Mouse (Mus musculus) forebrain, embryonic 15.5 days (tissue): ENCODE data around the gene Pxmp2. TPM values are rescaled to one million over a fixed set of nuclear protein-coding genes. Genes with fewer than 3 reads are reported as not detected.

ENCODE experiments used
- ATAC-seq: fragments of 200-750 bp; cut with Nextera tagmentation; replicated peaks from 2 replicates; pipeline ENCODE4 v1.8.0; 2017; ENCODE audit warnings: mild to moderate bottlenecking, moderate TSS enrichment, moderate library complexity
- H3K27ac ChIP-seq: fragments of 300-500 bp; sonication (generic); replicated peaks from 2 replicates; pipeline ENCODE4 v1.5.1; 2015; ENCODE audit warnings: mild to moderate bottlenecking, inconsistent platforms
- H3K27me3 ChIP-seq: fragments of 300-500 bp; sonication (generic); 2 replicates; pipeline ENCODE4 v1.6.1; 2015; ENCODE audit warnings: inconsistent platforms
- H3K36me3 ChIP-seq: fragments of 300-500 bp; sonication (generic); 2 replicates; pipeline ENCODE4 v1.6.1; 2015; ENCODE audit warnings: mild to moderate bottlenecking, inconsistent platforms
- H3K4me1 ChIP-seq: fragments of 300-500 bp; sonication (generic); 2 replicates; pipeline ENCODE4 v1.6.1; 2015; ENCODE audit warnings: inconsistent platforms
- H3K4me2 ChIP-seq: fragments of 300-500 bp; sonication (generic); replicated peaks from 2 replicates; pipeline ENCODE4 v1.6.1; 2015; ENCODE audit warnings: mild to moderate bottlenecking, inconsistent platforms
- H3K4me3 ChIP-seq: fragments of 300-500 bp; sonication (generic); 2 replicates; pipeline ENCODE4 v1.5.1; 2015; ENCODE audit warnings: mild to moderate bottlenecking, inconsistent platforms
- H3K9ac ChIP-seq: fragments of 300-500 bp; sonication (generic); replicated peaks from 2 replicates; pipeline ENCODE4 v1.6.1; 2015; ENCODE audit warnings: mild to moderate bottlenecking, inconsistent platforms
- H3K9me3 ChIP-seq: fragments of 300-500 bp; sonication (generic); 2 replicates; pipeline ENCODE4 v1.6.1; 2016; ENCODE audit warnings: inconsistent platforms
- WGBS: fragments of 180-500 bp; shearing (Covaris S2); methylation state at CpG from one replicate; pipeline ENCODE4 v1.1.7; 2015; ENCODE audit warnings: mixed read lengths; 5-methylcytosine and 5-hydroxymethylcytosine counted together
- polyA plus RNA-seq: library from polyadenylated mRNA; unstranded; fragments of >200 nt; fragmentation: Nextera tagmentation; extraction: Ambion mirVana; gene quantifications from 2 replicates; pipeline ENCODE4 v1.2.1, GENCODE M21; 2015

Gene Pxmp2
- polyA plus RNA-seq, 1 experiment from 2014 or later = 6.3 TPM

- H3K36me3 ChIP-seq = no peaks in the 10 kb centered on the region
- no peak overlapping the region for H3K4me2 ChIP-seq
- no peak overlapping the region for H3K4me3 ChIP-seq
- no peaks in the 10 kb centered on the region for H3K9me3 ChIP-seq
- H3K9ac ChIP-seq = no peak overlapping the region
- H3K27ac ChIP-seq = no peak overlapping the region
- no peaks in the 10 kb centered on the region for H3K27me3 ChIP-seq
- peak; percentile 46; the same call in 1 of the 2 replicates for ATAC-seq
- WGBS = 91% methylated on average over 1 of the region's 1 CpGs
- no peaks in the 10 kb centered on the region for H3K4me1 ChIP-seq
Measured at GRCm38 (mm10) chr5:110276910-110277309, 9.1 kb downstream of the Pxmp2 start.

DNA sequence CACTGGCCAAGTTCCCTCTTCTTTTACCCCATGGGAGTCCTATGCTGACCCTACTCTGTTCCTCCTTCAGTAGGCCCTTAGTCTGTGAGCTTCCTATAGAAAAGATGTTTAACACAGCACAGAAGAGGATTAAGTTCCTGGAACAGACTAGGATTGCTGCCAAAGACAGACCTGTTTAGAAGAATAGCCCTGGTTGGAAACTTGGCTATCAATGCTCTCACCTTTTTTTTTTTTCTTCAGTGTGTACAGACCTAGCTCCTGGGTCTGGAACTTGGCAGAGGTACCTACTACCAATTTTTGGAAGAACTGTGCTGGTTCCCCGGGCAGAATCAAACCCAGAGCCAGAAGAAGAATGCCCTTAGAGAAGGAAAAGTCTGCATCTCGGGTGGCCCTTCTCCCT is 9.6 kb downstream of the Pxmp2 start:
- ATAC-seq = no peak
- WGBS = 78% methylated on average over 2 of the region's 2 CpGs
- Histone ChIP-seq H3K27me3 (no peaks in the 10 kb centered on the region), H3K27ac (no peak overlapping the region), H3K9me3 (no peaks in the 10 kb centered on the region), H3K9ac (no peak overlapping the region), H3K4me3 (no peak overlapping the region), H3K4me1 (no peaks in the 10 kb centered on the region), H3K4me2 (no peak overlapping the region), H3K36me3 (no peaks in the 10 kb centered on the region)

- 71% methylated on average over 2 of the region's 2 CpGs for WGBS
- H3K4me2 ChIP-seq = no peak overlapping the region
- no peak overlapping the region for H3K4me3 ChIP-seq
- H3K27ac ChIP-seq = no peak overlapping the region
- no peaks in the 10 kb centered on the region for H3K36me3 ChIP-seq
- H3K9ac ChIP-seq = no peak overlapping the region
- H3K9me3 ChIP-seq = no peaks in the 10 kb centered on the region
- H3K4me1 ChIP-seq = no peaks in the 10 kb centered on the region
- no peak for ATAC-seq
- H3K27me3 ChIP-seq = no peaks in the 10 kb centered on the region
Measured at GRCm38 (mm10) chr5:110274846-110275245, 11.1 kb downstream of the Pxmp2 start.

- Histone ChIP-seq H3K4me3 (no peak overlapping the region), H3K4me1 (peaks cover 1% of the 10 kb centered on the region), H3K27ac (no peak overlapping the region), H3K4me2 (no peak overlapping the region), H3K9ac (no peak overlapping the region), H3K9me3 (no peaks in the 10 kb centered on the region), H3K27me3 (no peaks in the 10 kb centered on the region), H3K36me3 (no peaks in the 10 kb centered on the region)
- WGBS = 79% methylated on average over 4 of the region's 4 CpGs
- ATAC-seq = no peak
Measured at GRCm38 (mm10) chr5:110274147-110274546, 11.8 kb downstream of the Pxmp2 start.

DNA sequence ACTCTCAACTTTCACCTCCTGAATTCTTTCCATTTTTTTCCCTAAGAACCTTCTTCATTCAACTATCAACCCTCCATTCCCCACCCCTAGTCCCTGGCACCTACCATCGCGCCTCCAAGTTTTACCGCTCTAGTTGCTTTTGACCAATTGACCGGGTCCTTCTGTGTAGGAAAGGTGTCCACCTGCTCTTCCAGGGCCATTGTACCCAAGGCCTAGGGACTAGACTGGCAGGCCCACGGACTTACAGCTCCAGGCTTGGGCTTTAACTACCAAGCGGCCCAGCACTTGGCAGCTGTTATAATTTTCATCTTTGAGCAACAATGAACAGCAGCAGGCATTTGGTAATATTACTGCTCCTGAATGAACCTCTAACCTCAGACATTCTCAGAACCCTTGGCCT is 15.7 kb downstream of the Pxmp2 start:
- Histone ChIP-seq H3K4me2 (no peak overlapping the region), H3K4me1 (peaks cover 10% of the 10 kb centered on the region), H3K9ac (no peak overlapping the region), H3K9me3 (no peaks in the 10 kb centered on the region), H3K36me3 (peaks cover 17% of the 10 kb centered on the region), H3K27ac (no peak overlapping the region), H3K4me3 (no peak overlapping the region), H3K27me3 (no peaks in the 10 kb centered on the region)
- WGBS = 92% methylated on average over 6 of the region's 6 CpGs
- ATAC-seq = peak; percentile 27

GRCm38 (mm10) chr5:110269141-110270101 is 16.6 kb downstream of the Pxmp2 start, which contains the start of gene Pgam5:
Pgam5 (minus strand) TSS chr5:110269913.
- WGBS = 1% methylated on average over 66 of the region's 66 CpGs
- H3K36me3 ChIP-seq = peaks cover 25% of the 10 kb centered on the region
- H3K9me3 ChIP-seq = no peaks in the 10 kb centered on the region
- H3K27me3 ChIP-seq = no peaks in the 10 kb centered on the region
- H3K9ac ChIP-seq = peak within 1 kb of the TSS; percentile 94
- peak within 1 kb of the TSS; percentile 64 for H3K27ac ChIP-seq
- peak within 1 kb of the TSS; percentile 95 for H3K4me2 ChIP-seq
- peak within 1 kb of the TSS; percentile 99 for H3K4me3 ChIP-seq
- peak; percentile 88 for ATAC-seq
- H3K4me1 ChIP-seq = peaks cover 10% of the 10 kb centered on the region

DNA sequence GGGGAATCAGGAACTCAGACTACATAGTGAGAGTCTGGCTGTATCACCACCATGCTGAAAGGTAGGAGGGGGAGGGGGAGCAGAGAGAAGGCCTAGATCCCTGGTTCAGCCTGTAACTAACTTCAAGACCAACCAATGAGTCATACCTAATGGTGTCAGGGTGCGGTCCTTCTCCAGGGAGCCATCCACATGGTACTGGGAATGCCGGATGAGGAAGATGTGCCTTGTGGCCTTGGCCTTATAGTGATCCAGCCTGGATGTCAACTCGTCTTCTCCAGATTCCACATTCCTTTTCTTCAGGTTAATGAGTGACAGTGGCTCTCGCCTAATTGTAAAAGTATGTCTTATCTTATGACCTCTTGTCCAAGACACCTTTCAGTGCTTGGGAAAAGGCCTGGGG is 19.0 kb downstream of the Pxmp2 start:
- Histone ChIP-seq H3K4me3 (no peak overlapping the region), H3K27ac (no peak overlapping the region), H3K4me1 (peaks cover 10% of the 10 kb centered on the region), H3K27me3 (no peaks in the 10 kb centered on the region), H3K9me3 (no peaks in the 10 kb centered on the region), H3K36me3 (peaks cover 30% of the 10 kb centered on the region), H3K9ac (no peak overlapping the region), H3K4me2 (no peak overlapping the region)
- no peak for ATAC-seq
- 94% methylated on average over 4 of the region's 4 CpGs for WGBS

DNA sequence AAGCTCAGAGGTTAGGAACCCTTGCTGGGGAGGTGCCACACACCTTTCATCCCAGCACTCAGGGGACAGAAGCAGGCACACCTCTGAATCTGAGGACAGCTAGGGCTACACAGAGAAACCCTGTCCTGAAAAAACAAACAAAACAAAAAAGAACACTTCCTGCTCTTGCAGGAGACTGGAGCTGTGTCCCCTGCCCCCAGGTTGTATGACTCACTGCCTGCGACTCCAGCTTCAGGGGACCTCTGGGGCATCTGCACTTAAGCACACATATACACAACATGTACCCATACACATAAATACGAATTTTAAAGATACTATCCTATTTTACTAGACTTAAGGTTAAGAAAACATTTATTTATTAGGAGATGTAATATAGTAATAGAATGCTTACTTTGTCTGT is 41.9 kb downstream of the Pxmp2 start:
- Histone ChIP-seq H3K27ac (no peak overlapping the region), H3K27me3 (no peaks in the 10 kb centered on the region), H3K36me3 (peaks cover 87% of the 10 kb centered on the region), H3K9me3 (no peaks in the 10 kb centered on the region), H3K4me1 (no peaks in the 10 kb centered on the region), H3K4me2 (no peak overlapping the region), H3K4me3 (no peak overlapping the region), H3K9ac (no peak overlapping the region)
- no peak for ATAC-seq
- 88% methylated on average over 2 of the region's 2 CpGs for WGBS

GRCm38 (mm10) chr5:110232346-110232745 is 53.6 kb downstream of the Pxmp2 start:
- no peak overlapping the region for H3K27ac ChIP-seq
- WGBS = 89% methylated on average over 6 of the region's 6 CpGs
- no peak for ATAC-seq
- H3K9me3 ChIP-seq = no peaks in the 10 kb centered on the region
- H3K4me3 ChIP-seq = no peak overlapping the region
- peak overlapping the region; percentile 67; the same call in 1 of the 2 replicates for H3K4me2 ChIP-seq
- peaks cover 24% of the 10 kb centered on the region for H3K4me1 ChIP-seq
- H3K9ac ChIP-seq = no peak overlapping the region
- peaks cover 33% of the 10 kb centered on the region for H3K36me3 ChIP-seq
- H3K27me3 ChIP-seq = no peaks in the 10 kb centered on the region

DNA sequence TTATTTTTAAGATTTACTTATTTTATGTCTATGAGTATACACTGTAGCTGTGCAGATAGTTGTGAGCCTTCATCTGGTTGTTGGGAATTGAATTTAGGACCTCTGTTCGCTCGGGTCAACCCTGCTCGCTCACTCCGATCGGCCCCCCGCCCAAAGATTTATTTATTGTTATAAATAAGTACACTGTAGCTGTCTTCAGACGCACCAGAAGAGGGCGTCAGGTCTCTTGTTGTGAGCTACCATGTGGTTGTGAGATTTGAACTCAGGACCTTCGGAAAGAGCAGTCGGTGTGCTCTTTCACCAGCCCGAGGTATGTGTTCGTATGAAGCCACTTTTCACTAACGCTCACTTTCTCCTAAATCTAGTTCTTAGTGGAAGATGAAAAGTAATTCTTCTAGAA is 54.3 kb downstream of the Pxmp2 start:
- Histone ChIP-seq H3K4me1 (peaks cover 24% of the 10 kb centered on the region), H3K27me3 (no peaks in the 10 kb centered on the region), H3K36me3 (peaks cover 32% of the 10 kb centered on the region), H3K9me3 (no peaks in the 10 kb centered on the region), H3K4me2 (peak overlapping the region; percentile 67), H3K4me3 (peak overlapping the region; percentile 59), H3K9ac (peak overlapping the region; percentile 94), H3K27ac (no peak overlapping the region)
- WGBS = 46% methylated on average over 13 of the region's 13 CpGs
- no peak for ATAC-seq

- H3K9ac ChIP-seq = peak within 1 kb of the TSS; percentile 94
- no peaks in the 10 kb centered on the region for H3K9me3 ChIP-seq
- peaks cover 28% of the 10 kb centered on the region for H3K36me3 ChIP-seq
- H3K4me1 ChIP-seq = peaks cover 24% of the 10 kb centered on the region
- WGBS = under 1% methylated on average over 81 of the region's 81 CpGs
- peak within 1 kb of the TSS; percentile 67 for H3K4me2 ChIP-seq
- H3K27me3 ChIP-seq = no peaks in the 10 kb centered on the region
- H3K4me3 ChIP-seq = peak within 1 kb of the TSS; percentile 59
- peak; percentile 98 for ATAC-seq
- peak within 1 kb of the TSS; percentile 95 for H3K27ac ChIP-seq
Measured at GRCm38 (mm10) chr5:110230780-110231461, 55.1 kb downstream of the Pxmp2 start, which contains the start of gene Ankle2. Ankle2 (plus strand) TSS chr5:110231004.

DNA sequence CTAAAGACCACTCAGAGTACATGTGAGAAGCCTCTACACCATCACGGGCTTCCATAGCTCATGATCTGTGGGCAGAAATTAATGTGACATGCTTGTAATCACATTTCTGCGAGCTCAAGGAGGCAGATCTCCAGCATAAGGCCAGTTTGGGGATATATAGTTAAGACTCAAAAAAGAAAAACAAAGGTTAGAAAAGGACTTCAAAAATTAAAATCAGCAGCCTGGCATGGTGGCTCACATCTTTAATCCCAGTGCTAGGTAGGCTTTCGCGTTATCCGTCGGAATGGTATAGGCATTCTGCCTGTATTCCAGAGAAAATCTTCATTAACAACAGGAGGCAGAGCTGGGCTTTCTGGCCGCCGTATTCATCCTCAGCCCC is 55.6 kb downstream of the Pxmp2 start:
- H3K4me3 ChIP-seq = peak overlapping the region; percentile 59
- WGBS = 9% methylated on average over 8 of the region's 8 CpGs
- H3K36me3 ChIP-seq = peaks cover 25% of the 10 kb centered on the region
- H3K9ac ChIP-seq = peak overlapping the region; percentile 94
- peak overlapping the region; percentile 95 for H3K27ac ChIP-seq
- H3K4me2 ChIP-seq = peak overlapping the region; percentile 67
- H3K27me3 ChIP-seq = no peaks in the 10 kb centered on the region
- ATAC-seq = 0 out of 2 replicates have a peak, but pooled peaks have one; percentile 12
- H3K9me3 ChIP-seq = no peaks in the 10 kb centered on the region
- H3K4me1 ChIP-seq = peaks cover 24% of the 10 kb centered on the region
